Mouse (Mus musculus) forelimb bud, embryonic 11.5 days (tissue): ENCODE results near the gene Gm10354.
"Not testable (repeated sequence)": the region's sequence is repeated elsewhere in the genome, so short reads cannot be mapped to it uniquely, and the experiment has no call there.

ENCODE experiments used
- DNase-seq: peaks from one replicate; pipeline ENCODE4 v3.0.0-alpha.2; 2012; ENCODE audit warnings: low read depth, low spot score

The Gm10354 gene

DNA sequence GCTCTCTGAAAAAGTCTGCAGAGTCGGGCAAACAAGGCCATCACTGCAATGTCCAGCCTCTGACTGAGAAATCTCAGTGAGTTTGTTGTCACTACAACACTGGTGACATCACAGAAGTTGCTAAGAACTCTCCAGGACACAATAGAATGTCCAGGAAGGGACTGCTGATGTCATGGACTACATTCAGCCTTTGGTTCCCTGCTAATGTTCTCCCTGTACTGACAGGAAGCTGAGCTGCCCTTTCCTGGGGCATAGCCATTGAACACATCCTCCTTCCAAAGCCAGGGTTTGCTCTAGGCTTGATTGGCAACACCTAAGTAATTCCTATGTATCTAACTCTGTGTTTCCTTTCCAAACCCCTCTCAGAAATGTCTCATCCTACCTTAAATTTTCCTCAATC is at the start of gene Gm10354:
Gene Gm10354 (minus strand): TSS at position 101 of the 400 bp plus-strand sequence.
- not testable (repeated sequence) for DNase-seq

DNA sequence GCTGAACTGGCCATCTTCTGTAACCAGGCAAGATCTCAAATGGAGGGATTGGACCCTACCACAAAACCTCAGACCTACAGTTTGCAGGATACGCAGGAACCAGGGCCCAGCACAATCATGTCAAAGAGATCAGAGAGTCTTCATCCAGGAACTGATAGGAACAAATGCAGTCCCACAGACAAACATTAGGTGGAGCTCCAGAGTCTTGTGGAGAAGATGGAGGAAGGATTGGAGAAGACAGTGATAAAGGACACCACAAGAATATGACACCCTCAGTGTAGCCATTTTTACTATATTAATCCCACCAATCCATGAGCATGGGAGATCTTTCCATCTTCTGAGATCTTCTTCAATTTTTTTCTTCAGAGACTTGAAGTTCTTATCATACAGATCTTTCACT is 45.6 kb upstream of the Gm10354 start:
- not testable (repeated sequence) for DNase-seq

DNA sequence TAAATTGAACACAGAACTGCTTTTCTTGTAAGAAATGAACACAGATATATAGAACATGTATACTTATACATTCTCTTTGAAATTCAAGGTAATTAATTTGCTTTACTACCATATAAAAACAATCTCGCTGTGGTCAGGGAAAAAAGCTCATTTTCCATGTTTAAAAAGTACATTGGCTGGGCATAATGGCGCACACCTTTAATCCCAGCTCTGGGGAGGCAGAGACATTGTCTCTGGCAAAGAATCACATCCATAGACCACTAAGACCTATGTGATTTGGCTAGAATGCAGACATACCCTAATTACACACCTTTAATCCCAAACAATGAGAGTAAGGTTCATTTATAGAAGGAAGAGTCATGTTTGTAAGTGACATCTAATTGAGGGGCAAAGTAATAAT is 41.3 kb upstream of the Gm10354 start:
- not testable (repeated sequence) for DNase-seq

DNA sequence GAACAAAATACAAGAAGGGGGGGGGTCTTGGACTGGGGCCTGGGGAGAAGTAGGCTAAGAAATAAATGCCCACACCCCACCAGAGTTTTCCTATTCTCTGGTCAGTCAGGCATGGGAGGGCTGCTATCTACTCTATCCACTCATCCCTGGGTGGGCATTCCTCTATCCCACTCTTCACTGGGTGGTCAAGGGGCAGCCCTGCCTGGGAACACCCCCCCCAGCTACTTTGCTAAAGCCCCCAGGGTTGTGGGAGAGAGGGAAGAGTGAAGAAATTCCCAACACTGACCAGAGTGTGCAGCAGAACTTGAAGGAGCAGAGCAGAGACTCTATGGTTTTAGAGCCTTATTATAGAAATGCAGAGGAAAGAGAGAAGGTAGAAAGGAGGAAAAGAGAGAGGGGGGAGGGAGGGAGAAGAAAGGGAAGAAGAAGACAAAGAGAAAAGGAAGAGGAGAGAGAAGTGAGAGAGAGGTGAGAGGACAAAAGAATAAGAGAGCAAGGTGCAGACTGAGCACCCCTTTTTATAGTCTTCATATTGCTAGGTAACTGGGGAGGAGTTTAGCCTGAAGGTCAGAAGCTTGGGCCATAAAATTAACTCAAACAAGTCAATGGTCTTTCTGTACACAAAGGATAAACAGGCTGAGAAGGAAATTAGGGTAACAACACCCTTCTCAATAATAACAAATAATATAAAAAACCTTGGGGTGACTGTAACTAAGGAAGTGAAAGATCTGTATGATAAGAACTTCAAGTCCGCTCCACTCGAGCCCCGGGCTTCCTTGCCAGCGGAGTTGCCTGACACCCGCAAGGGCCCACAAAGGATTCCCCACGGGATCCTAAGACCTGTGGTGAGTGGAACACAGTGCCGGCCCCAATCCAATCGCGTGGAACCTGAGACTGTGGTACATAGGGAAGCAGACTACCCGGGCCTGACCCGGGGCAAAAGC is 32.2 kb upstream of the Gm10354 start:
- not testable (repeated sequence) for DNase-seq

DNA sequence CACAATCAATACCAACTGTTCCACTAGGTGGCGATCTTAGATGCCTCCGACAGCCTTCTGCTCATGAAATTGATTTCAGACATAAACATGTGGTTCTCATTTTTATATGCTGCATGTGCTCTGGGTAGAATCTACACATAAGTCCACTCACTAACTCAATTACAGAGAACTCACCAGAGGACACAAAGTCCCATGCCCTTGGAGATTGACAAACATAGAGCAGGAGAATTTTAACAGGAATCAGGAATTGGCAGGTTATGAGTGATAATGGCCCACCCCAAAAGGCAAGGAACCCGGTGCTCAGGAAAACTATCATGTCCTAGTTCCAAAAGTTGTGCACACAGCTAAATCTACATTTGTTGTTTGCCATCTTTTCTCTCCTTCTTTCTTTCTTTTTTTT is 28.2 kb upstream of the Gm10354 start:
- not testable (repeated sequence) for DNase-seq

DNA sequence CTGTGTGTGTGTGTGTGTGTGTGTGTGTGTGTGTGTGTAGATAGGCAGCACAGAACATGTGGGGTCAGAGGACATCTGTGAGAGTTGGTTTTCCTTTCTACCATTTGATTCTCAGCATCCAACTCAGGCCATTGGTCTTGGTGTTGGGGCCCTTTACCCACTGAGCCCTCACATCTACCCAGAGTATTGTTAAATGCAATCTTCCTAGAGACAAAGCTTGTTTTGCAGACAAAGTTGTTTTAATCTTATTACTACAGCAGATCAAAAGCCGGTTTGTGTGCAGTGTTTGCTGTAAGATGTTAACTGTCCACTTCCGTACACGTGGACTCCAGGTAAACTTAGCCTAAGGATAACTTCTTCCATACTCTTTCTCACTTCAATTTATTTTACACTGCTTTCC is 27.6 kb upstream of the Gm10354 start:
- not testable (repeated sequence) for DNase-seq

DNA sequence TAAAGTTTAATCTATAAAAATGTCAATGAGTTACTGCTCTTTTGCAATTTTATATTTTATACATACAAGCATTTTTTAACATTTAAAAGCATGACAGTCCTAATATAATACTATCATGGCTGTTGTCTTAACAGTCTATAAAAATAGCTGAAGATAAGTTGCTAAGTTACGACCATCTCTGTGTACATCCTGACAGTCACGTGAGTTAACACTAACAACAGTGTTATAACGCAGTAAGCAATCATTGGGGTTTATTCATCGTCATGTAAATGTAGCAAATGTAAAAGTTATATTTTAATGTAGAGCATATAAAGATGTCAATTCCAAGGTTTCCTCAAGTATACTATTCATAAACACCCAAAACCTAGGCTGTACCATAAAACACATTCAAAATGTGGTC is 26.8 kb upstream of the Gm10354 start:
- not testable (repeated sequence) for DNase-seq

DNA sequence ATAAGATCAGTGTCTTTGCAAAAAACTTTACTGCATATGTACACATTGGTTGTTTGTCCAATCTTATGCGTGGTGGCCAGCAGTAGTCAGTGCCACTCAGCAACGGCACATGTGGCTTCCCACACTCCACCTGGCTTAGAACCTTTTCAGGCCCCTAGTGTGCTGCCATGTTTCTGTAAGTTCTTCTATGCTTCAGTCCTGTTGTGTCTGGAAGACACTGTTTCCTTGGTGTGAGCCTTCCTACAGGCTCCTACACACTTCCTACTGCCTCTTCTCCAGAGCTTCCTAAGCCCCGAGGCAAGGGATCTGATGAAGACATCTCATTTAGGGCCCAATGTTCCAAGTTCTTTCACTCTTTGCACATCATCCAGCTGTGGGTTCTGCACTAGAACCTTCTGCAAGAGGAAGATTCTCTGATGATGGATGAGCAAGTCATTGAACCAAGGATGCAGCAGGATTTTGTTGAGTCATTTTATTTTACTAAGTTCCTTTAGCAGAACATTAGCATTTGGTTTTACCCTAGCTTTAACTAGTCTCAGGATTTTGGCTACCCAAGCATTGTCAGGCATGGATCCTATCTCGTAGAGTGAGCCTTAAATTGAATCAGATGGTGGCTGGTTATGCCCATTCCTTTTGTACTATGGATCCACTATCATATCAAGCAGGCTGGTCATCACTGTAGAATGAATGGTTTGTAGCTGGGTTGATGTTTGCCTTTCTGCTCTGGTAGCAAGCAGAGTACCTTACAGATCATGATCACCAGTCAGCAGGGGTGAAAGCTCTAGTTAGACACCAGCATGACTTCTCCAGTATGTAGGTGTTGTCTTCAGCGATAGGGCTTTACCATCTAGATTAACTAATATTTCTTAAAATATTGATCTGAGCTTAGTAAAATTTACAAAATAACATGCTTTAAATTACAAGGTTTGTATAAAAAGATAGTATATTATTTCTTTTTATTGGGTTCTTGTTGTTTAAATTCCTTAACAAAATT is 26.1 kb upstream of the Gm10354 start:
- DNase-seq, result not testable (repeated sequence)

DNA sequence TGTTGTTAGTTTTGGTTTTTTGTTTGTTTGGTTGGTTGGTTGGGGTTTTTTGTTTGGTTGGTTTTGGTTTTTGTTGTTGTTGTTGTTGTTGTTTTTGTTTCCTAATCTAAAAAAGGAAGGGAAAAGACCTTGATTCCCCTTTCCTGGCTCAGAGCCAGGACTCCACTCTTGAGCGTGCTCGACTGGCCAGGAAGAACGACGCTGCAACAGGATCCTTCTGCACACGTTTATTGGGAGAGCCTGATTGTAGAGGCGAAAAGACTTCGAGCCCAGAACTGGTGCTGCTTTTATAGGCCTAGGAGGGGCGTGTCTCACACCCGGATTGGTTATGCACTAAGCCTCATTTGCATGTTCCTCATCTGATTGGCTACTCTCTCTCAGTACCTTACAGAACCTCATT is 19.3 kb upstream of the Gm10354 start:
- DNase-seq, result not testable (repeated sequence)

DNA sequence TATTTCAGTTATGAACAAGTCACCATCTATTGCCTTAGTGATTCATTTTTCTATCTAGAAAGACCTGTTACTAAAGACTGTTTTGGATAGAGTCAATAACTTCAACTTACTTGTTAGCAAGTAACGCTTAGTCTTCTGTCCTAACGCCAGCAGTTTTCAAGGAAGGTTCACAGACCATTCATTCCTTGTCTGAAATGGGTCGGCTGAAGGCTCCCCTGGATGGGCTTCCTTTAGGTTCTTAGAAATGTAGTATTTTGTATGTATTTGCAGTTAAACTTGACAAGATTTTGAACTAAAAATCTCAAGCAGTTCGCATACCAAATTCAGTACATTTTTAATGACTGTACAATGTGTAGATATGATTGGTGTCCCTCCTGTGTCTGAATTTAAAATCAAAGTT is 18.8 kb upstream of the Gm10354 start:
- not testable (repeated sequence) for DNase-seq

DNA sequence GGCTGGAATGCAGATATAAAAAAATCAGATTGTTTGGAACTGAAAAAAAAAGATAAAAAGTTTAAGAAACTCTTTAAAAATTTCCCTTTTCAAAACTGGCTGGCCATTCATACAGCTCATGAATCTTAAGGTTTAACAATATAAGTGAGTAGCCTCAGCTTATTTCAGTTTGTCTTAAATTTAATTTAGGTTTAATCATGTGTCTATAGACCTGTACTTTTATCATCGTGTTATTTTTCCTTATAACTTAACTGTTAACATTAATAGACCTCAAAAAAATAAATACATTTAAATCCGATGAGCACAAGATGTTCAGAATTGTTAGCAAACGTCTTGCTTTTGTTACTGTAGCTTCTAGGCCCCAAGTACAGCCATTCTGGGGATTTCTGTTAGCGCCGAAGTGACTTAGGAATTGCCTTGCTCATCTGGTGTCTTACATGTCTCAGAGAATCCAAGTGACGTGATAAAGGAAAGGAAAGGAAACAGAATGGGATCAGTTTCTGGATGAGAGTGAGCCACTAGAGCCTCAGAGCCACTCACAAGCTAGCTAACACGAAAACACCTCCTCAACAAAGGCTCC is 18.0 kb upstream of the Gm10354 start:
- DNase-seq, result not testable (repeated sequence)

DNA sequence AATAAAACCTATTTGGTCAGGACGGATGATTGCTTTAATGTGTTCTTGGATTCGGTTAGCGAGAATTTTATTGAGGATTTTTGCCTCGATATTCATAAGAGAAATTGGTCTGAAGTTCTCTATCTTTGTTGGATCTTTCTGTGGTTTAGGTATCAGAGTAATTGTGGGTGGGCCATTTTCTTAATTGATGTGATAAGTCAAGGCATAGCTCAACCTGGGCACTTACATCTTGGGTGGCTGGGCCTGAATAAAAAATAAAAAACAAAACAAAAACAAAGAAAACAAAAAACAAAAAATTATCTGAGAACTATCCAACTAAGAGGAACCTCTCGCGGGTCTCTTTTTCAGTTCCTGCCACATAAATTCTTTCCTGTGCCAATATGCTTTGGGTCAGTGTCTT is 15.4 kb upstream of the Gm10354 start:
- DNase-seq, result not testable (repeated sequence)

DNA sequence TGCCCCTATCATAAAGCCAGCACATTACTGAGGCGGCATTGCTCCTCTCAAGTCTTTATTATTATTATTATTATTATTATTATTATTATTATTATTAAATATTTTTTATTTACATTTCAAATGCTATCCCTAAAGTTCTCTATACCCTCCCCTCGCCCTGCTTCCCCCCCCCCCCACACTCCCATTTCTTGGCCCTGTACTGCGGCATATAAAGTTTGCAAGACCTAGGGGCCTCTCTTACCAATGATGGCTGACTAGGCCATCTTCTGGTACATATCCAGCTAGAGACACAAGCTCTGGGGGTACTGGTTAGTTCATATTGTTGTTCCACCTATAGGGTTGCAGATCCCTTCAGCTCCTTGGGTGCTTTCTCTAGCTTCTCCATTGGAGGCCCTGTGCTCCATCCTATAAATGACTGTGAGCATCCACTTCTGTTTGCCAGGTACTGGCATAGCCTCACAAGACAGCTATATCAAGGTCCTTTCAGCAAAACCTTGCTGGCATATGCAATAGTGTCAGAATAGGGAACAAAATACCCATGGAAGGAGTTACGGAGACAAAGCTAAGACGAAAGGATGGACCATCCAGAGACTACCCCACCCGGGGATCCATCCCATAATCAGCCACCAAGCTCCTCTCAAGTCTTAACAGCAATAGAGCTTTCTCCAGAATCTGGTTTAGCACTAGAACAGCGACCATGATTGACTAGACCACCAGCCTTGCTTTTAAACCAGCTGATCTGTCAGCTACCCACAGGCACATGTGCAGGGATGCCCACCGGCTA is 11.8 kb upstream of the Gm10354 start:
- not testable (repeated sequence) for DNase-seq

DNA sequence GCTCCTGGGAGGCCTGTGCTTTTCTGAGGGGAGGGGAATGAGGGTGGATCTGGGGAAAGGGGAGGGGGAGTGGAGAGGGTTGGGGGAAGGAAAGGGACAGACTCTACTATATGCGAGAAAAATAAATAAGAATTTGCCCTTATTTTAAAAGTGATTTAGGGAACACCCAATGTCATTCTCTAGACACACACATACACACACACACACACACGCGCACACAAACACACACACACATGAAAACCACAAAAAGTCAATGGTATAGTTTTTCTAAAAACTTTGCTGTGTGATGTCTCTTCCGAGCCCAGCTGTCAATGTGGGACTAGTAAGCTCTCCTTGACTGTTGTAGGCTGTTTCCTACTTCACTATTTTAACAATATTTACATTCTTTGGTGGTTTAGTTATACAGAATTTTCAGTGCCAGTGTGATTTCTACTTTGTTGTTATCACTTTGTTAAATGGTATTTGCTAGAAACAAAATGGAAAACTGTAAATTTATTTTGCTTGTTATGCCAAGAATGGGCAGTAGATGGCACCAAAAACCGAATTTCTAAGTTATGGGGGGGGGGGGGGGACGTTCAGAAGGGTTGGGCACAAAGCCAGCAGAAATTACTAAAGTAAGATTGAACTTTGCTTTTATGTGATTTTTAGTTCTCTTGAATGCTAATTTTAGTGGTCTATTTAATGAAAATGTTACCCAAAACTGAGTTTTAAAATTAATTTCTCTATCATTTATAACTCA is 8.1 kb upstream of the Gm10354 start:
- DNase-seq, result not testable (repeated sequence)

DNA sequence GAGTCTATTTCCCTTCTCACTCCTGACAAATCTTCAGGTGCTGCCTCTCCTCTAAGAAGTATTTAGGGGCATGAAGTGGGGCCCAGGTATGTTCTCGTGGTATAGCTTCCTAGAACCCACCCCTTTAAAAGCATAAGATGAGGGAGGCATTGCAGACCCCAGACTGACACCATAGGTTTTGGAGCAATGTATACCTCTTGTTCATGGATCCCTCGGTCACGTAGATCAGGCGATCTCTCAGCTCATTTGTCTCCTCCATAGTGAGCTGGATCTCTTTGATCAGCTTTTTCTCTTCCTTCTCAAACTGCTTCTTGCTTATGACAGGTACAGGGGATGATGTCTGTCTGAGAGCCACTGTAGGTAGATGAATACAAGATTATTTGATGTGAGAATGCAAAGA is 1.4 kb downstream of the Gm10354 start:
- not testable (repeated sequence) for DNase-seq

DNA sequence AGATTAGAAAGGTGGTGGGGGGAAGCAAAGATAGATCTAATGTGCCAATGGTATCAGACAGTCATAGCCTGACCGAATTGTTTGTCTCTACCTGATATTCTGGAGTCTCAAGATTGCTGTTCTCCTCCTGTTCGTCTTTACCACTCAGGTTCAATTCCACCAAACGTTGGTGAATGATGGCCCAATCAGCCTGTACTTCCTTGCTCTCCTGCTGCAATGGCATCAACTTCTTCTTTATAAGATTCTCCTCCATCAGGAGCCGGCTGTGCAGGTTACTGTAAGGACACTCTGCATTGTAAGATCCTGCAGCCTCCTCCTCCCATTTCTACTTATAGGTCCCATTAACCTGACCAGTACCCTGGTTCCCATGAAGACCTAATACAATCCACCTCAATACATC is 3.4 kb downstream of the Gm10354 start:
- DNase-seq, result not testable (repeated sequence)

DNA sequence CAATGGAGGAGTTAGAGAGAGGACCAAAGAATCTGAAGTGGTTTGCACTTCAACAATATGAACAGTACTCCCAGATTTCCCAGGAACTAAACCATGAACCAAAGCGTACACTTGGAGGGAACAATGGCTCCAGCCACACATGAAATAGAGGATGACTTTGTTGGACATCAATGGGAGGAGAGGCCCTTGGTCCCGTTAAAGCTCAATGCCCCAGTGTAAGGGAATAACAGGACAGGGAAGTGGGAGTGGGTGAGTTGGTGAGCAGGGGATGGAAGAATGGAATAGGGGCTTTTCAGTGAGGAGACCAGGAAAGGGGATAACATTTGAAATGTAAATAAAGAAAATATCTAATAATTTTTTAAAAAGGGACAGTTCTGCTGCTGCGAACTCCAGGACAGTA is 5.9 kb downstream of the Gm10354 start:
- not testable (repeated sequence) for DNase-seq

DNA sequence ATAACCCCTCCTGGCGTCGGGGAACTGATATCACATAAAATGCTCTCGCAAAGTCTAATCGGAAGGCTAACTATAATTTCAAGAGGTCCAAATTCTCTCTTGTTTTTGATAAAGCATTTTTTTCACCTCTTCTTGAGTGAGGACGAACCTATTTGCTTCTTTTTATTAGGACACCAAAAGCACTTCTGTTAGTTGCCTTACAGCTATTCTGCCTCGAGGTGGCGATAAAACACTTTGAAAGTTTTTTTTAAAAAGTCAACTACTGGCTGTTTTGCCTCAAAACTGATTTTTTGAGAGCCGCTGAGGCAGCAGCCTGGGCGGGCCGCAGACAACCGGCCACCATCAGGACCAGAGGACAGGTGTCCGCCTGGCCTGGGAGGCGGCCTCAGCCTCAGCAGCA is 14.9 kb downstream of the Gm10354 start:
- DNase-seq, result not testable (repeated sequence)

DNA sequence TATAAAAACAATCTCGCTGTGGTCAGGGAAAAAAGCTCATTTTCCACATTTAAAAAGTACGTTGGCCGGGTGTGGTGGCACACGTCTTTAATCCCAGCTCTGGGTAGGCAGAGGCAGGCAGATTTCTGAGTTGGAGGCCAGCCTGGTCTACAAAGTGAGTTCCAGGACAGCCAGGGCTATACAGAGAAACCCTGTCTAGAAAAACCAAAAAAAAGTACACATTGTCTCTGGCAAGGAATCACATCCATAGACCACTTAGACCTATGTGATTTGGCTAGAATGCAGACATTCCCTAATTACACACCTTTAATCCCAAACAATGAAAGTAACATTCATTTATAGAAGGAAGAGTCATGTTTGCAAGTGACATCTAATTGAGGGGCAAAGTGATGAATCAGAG is 17.2 kb downstream of the Gm10354 start:
- DNase-seq, result not testable (repeated sequence)
